Mouse (Mus musculus) heart, postnatal 0 days (tissue): ENCODE data around the gene Eps8l1.

ENCODE experiments used
- CTCF ChIP-seq: IDR thresholded peaks from 2 replicates; pipeline ENCODE4 v1.5.1; 2016; ENCODE audit warnings: antibody characterized with exemption, control low read depth, low read depth
- EP300 ChIP-seq: IDR thresholded peaks from 2 replicates; pipeline ENCODE4 v1.6.1; 2016; ENCODE audit warnings: antibody characterized with exemption, low read depth

- TF ChIP-seq CTCF = no peak
- no peak for TF ChIP-seq EP300
Measured at GRCm38 (mm10) chr7:4496468-4496867, 36.0 kb downstream of the Eps8l1 start.
